Mouse (Mus musculus) kidney, adult 9 months (tissue): ENCODE results near the gene Necap1.

Experiments
- DNase-seq: peaks from one replicate; pipeline ENCODE4 v3.0.0; 2022

The Necap1 gene

GRCm38 (mm10) chr6:122873871-122874719, at the start of gene Necap1:
Necap1 (plus strand) TSS chr6:122874474.
- DNase-seq: peak; percentile 98

DNA sequence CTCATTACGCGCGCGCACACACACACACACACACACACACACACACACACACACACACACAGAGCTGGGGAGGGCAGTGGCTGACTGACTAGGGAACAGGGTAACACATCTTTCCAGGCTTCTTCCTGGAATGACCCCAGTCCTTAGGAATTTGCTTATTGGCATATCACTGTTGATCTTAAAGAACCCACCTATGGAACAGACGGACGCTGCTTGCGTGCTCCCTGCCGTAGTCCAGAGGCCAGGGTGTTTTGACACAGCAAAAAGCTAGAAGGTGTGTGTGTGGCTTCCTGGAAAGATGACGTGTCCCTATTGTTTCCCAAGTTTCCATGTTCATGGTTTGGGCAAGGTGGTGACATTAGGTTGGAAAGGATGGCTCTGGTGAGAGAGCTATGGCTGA, 49.1 kb upstream of the Necap1 start:
- DNase-seq: no peak

DNA sequence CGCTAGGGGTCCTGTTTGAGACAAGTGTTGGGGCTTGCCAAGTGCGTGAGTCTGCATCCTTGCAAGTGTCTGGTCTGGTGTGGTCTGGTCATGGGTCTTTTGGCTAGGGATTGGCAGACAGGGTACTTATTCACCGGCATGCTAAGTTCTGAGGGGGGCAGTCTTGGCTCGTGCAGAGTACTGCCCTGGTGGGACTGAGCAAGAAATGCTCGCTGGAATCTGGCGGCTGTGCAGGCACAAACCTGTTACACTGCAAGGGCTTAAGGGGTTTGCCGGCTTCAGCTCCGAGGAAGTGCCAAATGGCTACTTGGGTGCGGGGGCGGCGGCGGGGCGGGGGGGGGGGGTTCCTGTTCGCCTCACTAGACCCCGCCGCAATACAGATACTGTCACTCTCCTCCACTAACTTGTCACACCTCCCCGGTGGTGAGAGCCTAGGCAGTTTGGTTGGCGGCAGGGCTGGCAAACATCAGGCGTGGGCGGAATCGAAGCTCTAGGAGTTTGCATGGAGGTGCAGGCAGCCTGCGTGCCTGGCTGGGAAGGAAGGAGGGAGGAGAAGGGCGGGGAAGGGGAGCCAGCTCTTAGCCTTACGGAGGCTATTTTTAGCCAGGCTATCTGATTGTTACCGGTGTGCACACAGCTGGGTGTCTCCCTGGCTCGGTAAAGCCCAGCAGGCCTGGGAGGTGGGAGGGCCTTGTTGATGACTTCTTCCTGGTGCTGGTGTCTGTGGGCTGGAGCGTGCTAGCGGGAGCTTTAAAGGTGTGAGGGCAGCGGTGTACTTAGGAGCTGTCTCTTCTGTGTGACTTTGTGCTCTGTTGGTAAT, 48.1 kb upstream of the Necap1 start:
- peak; percentile 72 for DNase-seq

- peak; percentile 36 for DNase-seq
These were observed 46.2 kb upstream of the Necap1 start for GRCm38 (mm10) chr6:122828086-122828485.

DNA sequence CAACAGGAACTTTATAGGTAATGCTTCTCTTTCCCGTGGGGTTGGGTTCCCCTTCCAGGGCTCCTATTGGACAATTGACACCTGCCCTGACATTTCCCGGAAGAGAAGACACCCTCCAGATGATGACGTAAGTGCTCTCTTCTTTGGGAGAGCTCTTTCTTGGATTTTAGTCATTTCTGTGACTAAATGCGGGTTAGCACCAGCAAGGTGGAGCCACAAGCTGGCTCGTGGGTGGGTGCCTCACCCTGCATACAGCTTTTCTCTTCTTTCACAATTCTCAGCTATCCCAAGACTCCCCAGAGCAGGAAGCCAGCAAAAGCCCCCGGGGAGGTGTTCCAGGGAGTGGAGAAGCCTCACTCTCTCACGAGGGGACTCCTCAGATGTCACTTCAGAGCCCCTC, 41.4 kb upstream of the Necap1 start:
- DNase-seq: no peak

GRCm38 (mm10) chr6:122834365-122834764, 39.9 kb upstream of the Necap1 start:
- peak; percentile 60 for DNase-seq

DNA sequence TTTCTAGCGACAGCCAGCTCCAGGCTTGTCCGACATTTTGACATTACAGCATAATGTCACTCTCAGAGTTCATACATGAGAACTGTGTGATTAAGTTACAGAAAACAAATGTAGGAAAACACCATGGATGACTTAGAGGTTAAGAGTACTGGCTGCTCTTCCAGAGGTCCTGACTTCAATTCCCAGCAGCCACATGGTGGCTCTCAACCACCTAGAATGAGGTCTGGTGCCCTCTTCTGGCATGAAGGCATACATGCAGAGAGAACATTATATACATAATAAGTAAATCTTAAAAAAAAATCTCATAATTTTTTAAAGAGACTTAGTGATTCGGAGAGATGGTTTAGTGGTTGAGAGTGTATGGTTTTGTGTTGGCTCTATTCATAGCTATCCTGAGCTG, 37.3 kb upstream of the Necap1 start:
- no peak for DNase-seq

- no peak for DNase-seq
These were observed 36.7 kb upstream of the Necap1 start for GRCm38 (mm10) chr6:122837539-122837938.

DNA sequence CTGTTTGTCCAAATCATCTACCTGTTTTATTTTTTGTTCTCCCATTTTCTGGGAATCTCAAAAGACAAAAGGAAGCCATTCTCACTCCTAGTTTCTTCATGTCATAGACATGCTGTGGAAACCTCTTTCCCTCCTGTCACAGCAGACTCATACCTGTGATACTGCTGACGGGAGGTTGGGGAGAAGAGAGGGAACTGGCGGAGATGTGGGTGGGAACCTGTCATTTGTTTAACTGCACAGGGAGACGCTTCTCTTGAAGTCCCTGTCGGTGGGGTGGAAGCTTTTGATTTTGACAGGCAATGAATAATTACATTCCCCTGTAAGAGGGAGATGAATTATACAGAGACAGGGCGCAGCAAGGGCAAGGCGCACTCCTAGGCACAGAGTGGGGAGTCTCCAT, 30.5 kb upstream of the Necap1 start:
- no peak for DNase-seq

- DNase-seq: no peak
These were observed 21.6 kb upstream of the Necap1 start for GRCm38 (mm10) chr6:122852696-122853095.

- DNase-seq: no peak
These were observed 19.7 kb upstream of the Necap1 start for GRCm38 (mm10) chr6:122854552-122854951.

DNA sequence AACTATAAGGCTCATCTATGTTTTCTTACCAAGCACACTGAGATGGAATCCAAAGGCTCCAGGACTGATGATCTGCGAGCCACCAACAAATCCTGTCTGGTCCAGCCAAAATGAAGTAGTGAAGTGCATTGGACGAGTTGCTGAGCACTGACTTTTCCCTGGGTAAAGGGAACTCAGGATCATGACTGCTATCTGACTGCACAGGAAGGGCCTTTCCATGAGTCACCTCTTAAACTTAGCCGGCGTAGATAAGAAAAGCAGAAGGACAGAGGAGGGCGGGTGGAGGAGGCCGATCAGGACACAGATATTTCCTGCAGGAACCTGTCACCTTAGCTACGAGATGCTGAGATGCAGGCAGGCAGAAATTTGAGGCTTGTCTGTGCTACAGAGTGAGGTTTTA, 18.3 kb upstream of the Necap1 start, which contains the start of gene C3ar1:
C3ar1 (minus strand) TSS at position 207 of the 400 bp plus-strand sequence.
- no peak for DNase-seq

DNA sequence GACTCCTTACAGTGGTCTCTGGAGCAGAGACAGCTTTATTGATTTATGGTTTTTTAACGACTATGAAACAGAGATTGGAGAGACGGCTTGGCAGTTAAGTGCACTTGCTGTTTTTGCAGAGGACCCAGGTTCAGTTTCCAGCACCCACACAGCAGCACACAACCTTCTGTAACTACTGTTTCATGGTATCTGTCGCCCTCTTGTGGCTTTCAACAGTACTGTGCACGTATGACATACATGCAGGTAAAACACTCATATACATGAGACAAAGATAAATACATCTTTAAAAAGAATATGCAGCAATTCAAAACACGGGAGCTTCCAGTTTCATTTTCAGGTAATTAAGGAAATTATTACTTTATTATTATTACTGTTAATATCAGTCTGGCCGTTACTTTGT, 11.8 kb upstream of the Necap1 start:
- no peak for DNase-seq

- DNase-seq: no peak
These were observed 11.4 kb upstream of the Necap1 start for GRCm38 (mm10) chr6:122862871-122863270.

DNA sequence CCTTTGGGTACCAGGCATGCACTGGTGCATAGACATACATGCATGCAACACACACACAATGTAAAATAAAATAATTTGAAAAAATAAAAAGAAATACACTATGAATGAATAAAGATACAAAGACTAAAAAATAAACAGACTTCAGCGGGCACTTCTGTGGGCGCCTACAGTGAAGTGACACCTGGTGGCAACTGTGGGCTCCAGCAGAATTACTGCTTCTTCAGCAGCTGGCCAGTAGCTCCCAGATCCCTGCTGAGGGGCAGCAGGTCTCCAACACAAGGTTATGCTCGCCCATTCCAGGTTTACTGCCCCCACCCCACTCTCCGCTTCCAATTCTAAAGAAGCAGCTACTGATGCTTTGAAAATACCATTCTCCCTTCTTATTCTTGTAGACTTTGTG, 6.4 kb upstream of the Necap1 start:
- DNase-seq: no peak

GRCm38 (mm10) chr6:122869846-122870245, 4.4 kb upstream of the Necap1 start:
- no peak for DNase-seq

GRCm38 (mm10) chr6:122872800-122873199, 1.5 kb upstream of the Necap1 start:
- DNase-seq: no peak

DNA sequence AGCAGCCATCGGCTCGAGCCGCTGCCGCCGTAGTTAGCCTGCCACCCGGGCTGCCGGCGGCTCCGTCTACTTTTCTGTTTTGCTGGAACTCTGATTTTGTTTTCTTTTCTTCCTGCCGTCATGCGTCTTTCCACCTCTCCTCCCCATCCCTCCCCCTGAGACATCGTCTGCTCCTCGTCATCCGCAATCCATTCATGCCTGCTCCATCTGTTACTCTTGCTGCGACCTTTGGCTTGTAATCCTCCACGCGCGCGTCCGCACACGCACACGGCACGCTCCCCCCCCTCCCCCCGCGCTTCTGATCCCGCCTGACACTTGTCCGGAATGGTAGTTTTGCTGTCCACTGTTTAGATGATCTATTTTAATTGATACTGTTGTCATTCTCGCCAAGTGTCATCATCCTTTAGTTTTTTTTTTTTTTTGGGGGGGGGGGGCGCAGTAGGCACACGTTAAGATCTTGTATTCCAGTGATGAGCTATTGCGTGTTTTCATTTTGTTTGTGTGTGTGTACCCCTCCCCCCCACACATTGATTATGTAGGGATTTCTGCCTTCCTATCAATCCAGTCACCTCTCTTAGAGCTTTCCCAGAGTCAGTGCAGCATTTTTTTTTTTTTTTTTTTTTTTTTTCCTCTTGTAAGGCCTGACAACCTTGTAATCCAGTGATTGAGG, 581 bp downstream of the Necap1 start:
- no peak for DNase-seq

- DNase-seq: peak; percentile 22
These were observed 5.0 kb downstream of the Necap1 start for GRCm38 (mm10) chr6:122879141-122879735.

- peak; percentile 62 for DNase-seq
These were observed 5.7 kb downstream of the Necap1 start for GRCm38 (mm10) chr6:122879781-122880505.

DNA sequence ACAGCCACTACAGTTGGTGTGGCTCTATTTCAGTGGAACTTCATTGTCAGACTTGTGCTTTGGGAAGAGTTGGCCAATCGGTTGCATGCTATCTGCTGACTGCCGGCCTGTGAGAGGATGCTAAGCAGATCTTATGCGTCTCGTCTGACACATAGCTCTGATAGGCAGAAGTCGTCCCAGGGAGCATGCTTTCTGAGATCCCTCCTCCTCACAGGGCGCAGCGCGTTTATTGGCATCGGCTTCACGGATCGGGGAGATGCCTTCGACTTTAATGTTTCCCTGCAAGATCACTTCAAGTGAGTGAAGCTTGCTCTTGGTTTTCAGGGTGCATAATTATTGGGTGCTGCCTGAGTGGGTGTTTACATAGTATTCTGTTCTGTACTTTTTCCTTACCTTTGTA, 7.0 kb downstream of the Necap1 start:
- no peak for DNase-seq

GRCm38 (mm10) chr6:122883603-122884002, 9.3 kb downstream of the Necap1 start:
- DNase-seq: no peak
